Mouse (Mus musculus): Measurements from ENCODE around the gene Slc30a1. TPM values are rescaled to one million over a fixed set of nuclear protein-coding genes. Genes with fewer than 3 reads are reported as not detected.

Gene Slc30a1
- 10 to 100 TPM; 15.9 to 19.1 TPM for total RNA-seq (2021)
- long read RNA-seq, experiment 1, full-length matches to known transcripts: 7 of 7 reads
- long read RNA-seq, experiment 1, partial matches to known transcripts: 0 of 7 reads
- long read RNA-seq, experiment 1, other reads (novel, unspliced or antisense): 0 of 7 reads
- long read RNA-seq, experiment 2, full-length matches to known transcripts: 22 of 23 reads
- long read RNA-seq, experiment 2, partial matches to known transcripts: 0 of 23 reads
- long read RNA-seq, experiment 2, other reads (novel, unspliced or antisense): 1 of 23 reads

- DNase-seq (ENCODE audit: low spot score in 2 of 2): peak; percentile 97 to 98
Measured at GRCm38 (mm10) chr1:191906571-191907430, at the start of gene Slc30a1. Gene Slc30a1 (plus strand): TSS chr1:191906767.

- no peak for DNase-seq (ENCODE audit: low spot score in 2 of 2)
Measured at GRCm38 (mm10) chr1:191856886-191857651, 49.5 kb upstream of the Slc30a1 start.

- no peak for DNase-seq (ENCODE audit: low spot score in 2 of 2)
Measured at GRCm38 (mm10) chr1:191858136-191858535, 48.4 kb upstream of the Slc30a1 start.

GRCm38 (mm10) chr1:191859847-191860246, 46.7 kb upstream of the Slc30a1 start:
- DNase-seq (ENCODE audit: low spot score in 2 of 2): no peak

- DNase-seq (ENCODE audit: low spot score in 2 of 2): no peak
Measured at GRCm38 (mm10) chr1:191861247-191861646, 45.3 kb upstream of the Slc30a1 start.

- no peak for DNase-seq (ENCODE audit: low spot score in 2 of 2)
Measured at GRCm38 (mm10) chr1:191863833-191864550, 42.6 kb upstream of the Slc30a1 start.

GRCm38 (mm10) chr1:191864551-191865027, 42.0 kb upstream of the Slc30a1 start:
- no peak for DNase-seq (ENCODE audit: low spot score in 2 of 2)

GRCm38 (mm10) chr1:191872076-191872710, 34.4 kb upstream of the Slc30a1 start:
- DNase-seq (ENCODE audit: low spot score in 2 of 2): no peak

GRCm38 (mm10) chr1:191875006-191875405, 31.6 kb upstream of the Slc30a1 start:
- DNase-seq (ENCODE audit: low spot score in 2 of 2): no peak

- no peak for DNase-seq (ENCODE audit: low spot score in 2 of 2)
Measured at GRCm38 (mm10) chr1:191875683-191876305, 30.8 kb upstream of the Slc30a1 start.

- DNase-seq (ENCODE audit: low spot score in 2 of 2): no peak
Measured at GRCm38 (mm10) chr1:191877681-191878080, 28.9 kb upstream of the Slc30a1 start.

- no peak for DNase-seq (ENCODE audit: low spot score in 2 of 2)
Measured at GRCm38 (mm10) chr1:191878518-191878921, 28.0 kb upstream of the Slc30a1 start.

- DNase-seq (ENCODE audit: low spot score in 2 of 2): no peak
Measured at GRCm38 (mm10) chr1:191880247-191880646, 26.3 kb upstream of the Slc30a1 start.

GRCm38 (mm10) chr1:191880921-191881609, 25.5 kb upstream of the Slc30a1 start:
- no peak for DNase-seq (ENCODE audit: low spot score in 2 of 2)

GRCm38 (mm10) chr1:191881663-191882062, 24.9 kb upstream of the Slc30a1 start:
- DNase-seq (ENCODE audit: low spot score in 2 of 2): no peak

- no peak for DNase-seq (ENCODE audit: low spot score in 2 of 2)
Measured at GRCm38 (mm10) chr1:191882474-191883206, 23.9 kb upstream of the Slc30a1 start.

GRCm38 (mm10) chr1:191883654-191884053, 22.9 kb upstream of the Slc30a1 start:
- no peak for DNase-seq (ENCODE audit: low spot score in 2 of 2)

- no peak for DNase-seq (ENCODE audit: low spot score in 2 of 2)
Measured at GRCm38 (mm10) chr1:191891912-191892311, 14.7 kb upstream of the Slc30a1 start.

Data from adrenal gland, adult 18-20 months (tissue).